Mouse (Mus musculus) midbrain, embryonic 13.5 days (tissue): ENCODE data around the gene Ccdc183. TPM values are rescaled to one million over a fixed set of nuclear protein-coding genes. Genes with fewer than 3 reads are reported as not detected.

Experiments
- polyA plus RNA-seq: library from polyadenylated mRNA; unstranded; fragments of >200 nt; fragmentation: Nextera tagmentation; extraction: Ambion mirVana; gene quantifications from 2 replicates; pipeline ENCODE4 v1.2.1, GENCODE M21; 2015

Gene Ccdc183
- polyA plus RNA-seq, 1 experiment from 2014 or later = 0.47 TPM

Other genes with a start within 250 kb of the Ccdc183 start
- gene Sapcd2, start 245.4 kb downstream of the Ccdc183 start, polyA plus RNA-seq = 23.1 and 25.5 TPM in 2 replicates
- 0.62 and 1.0 TPM in 2 replicates for gene Entpd2, start 221.8 kb downstream of the Ccdc183 start, polyA plus RNA-seq
- 380 and 389 TPM in 2 replicates for gene Npdc1, start 218.3 kb downstream of the Ccdc183 start, polyA plus RNA-seq
- 0.49 TPM in 1 of 2 replicates, not detected in the other for gene Fut7, start 194.4 kb downstream of the Ccdc183 start, polyA plus RNA-seq
- gene Abca2, start 189.0 kb downstream of the Ccdc183 start, polyA plus RNA-seq = 10.2 and 11.1 TPM in 2 replicates
- gene Clic3, start 160.8 kb downstream of the Ccdc183 start, polyA plus RNA-seq = 2.7 and 4.0 TPM in 2 replicates
- 85.7 and 92.1 TPM in 2 replicates for gene Paxx, start 156.6 kb downstream of the Ccdc183 start, polyA plus RNA-seq
- gene Ptgds, start 147.6 kb downstream of the Ccdc183 start, polyA plus RNA-seq = 48.6 and 80.5 TPM in 2 replicates
- not detected in 2 replicates for gene Lcn12, start 123.8 kb downstream of the Ccdc183 start, polyA plus RNA-seq
- gene Fbxw5, start 116.9 kb downstream of the Ccdc183 start, polyA plus RNA-seq = 120 and 122 TPM in 2 replicates
- 5.6 and 7.2 TPM in 2 replicates for gene C8g, start 116.0 kb downstream of the Ccdc183 start, polyA plus RNA-seq
- 22.9 and 24.1 TPM in 2 replicates for gene Traf2, start 70.7 kb downstream of the Ccdc183 start, polyA plus RNA-seq
- 387 and 406 TPM in 2 replicates for gene Edf1, start 59.8 kb downstream of the Ccdc183 start, polyA plus RNA-seq
- 3.2 and 6.8 TPM in 2 replicates for gene Mamdc4, start 42.8 kb downstream of the Ccdc183 start, polyA plus RNA-seq
- gene Phpt1, start 42.5 kb downstream of the Ccdc183 start, polyA plus RNA-seq = 190 and 193 TPM in 2 replicates
- 3.5 and 5.7 TPM in 2 replicates for gene Ajm1, start 35.9 kb downstream of the Ccdc183 start, polyA plus RNA-seq
- 67.2 and 75.9 TPM in 2 replicates for gene Rabl6, start 9.2 kb downstream of the Ccdc183 start, polyA plus RNA-seq
- 27.5 and 32.3 TPM in 2 replicates for gene Tmem141, start 4.3 kb upstream of the Ccdc183 start, polyA plus RNA-seq
- 1.1 and 1.8 TPM in 2 replicates for gene Fcna, start 10.4 kb upstream of the Ccdc183 start, polyA plus RNA-seq
- not detected in 2 replicates for gene Lcn8, start 35.4 kb upstream of the Ccdc183 start, polyA plus RNA-seq
- not detected in 2 replicates for gene Lcn5, start 40.3 kb upstream of the Ccdc183 start, polyA plus RNA-seq
- gene Lcn6, start 59.1 kb upstream of the Ccdc183 start, polyA plus RNA-seq = not detected in 2 replicates
- not detected in 2 replicates for gene Lcn10, start 65.0 kb upstream of the Ccdc183 start, polyA plus RNA-seq
- not detected in 2 replicates for gene Obp2a, start 82.4 kb upstream of the Ccdc183 start, polyA plus RNA-seq
- 98.4 and 100 TPM in 2 replicates for gene Bmyc, start 89.1 kb upstream of the Ccdc183 start, polyA plus RNA-seq
- gene Obp2b, start 119.3 kb upstream of the Ccdc183 start, polyA plus RNA-seq = not detected in 2 replicates
- gene Lcn3, start 147.9 kb upstream of the Ccdc183 start, polyA plus RNA-seq = not detected in 2 replicates
- not detected in 2 replicates for gene Lcn11, start 159.3 kb upstream of the Ccdc183 start, polyA plus RNA-seq
- not detected in 2 replicates for gene Gm13539, start 164.6 kb upstream of the Ccdc183 start, polyA plus RNA-seq
- not detected in 2 replicates for gene Glt6d1, start 198.2 kb upstream of the Ccdc183 start, polyA plus RNA-seq
- not detected in 2 replicates for gene Lcn9, start 205.5 kb upstream of the Ccdc183 start, polyA plus RNA-seq
- not detected in 2 replicates for gene Sohlh1, start 229.6 kb upstream of the Ccdc183 start, polyA plus RNA-seq
- 4.4 and 5.9 TPM in 2 replicates for gene Kcnt1, start 246.1 kb upstream of the Ccdc183 start, polyA plus RNA-seq